Comparison of ENCODE assay signal across 8 mouse cellular contexts in the genomic region with DNA sequence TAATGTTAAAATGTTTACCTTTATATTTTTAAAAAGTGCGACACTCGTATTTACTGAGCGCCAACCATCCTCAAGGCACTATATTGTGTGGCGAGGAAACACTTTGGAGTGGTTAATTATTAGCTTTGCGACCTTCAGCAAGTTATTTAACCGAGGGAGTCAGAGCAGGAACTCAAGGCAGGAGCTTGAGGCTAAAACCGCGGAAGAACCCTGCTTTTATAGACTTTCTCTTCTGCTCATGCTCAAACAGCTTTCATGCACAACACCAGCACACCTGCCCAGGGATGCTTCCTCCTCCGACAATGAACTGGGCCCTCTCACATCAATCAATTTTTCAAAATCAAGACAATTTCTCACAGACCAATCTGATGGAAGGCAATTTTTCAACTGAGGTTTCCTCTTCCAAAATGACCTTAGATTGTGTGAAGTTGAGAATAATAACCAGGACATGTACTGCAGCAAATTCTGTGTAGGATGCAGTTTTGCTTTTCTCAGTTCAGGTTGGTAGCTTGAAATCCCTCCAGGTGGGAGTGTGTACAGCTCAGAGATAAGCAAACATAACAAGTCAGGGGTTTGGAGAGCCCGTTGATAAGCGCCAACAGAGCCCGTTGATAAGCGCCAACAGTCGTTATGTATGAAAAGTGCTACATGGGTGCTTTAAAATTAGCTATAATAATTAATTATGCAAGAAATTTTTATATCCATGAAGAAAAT. TPM values are rescaled to one million over a fixed set of nuclear protein-coding genes. Genes with fewer than 3 reads are reported as not detected.
DNase-seq lines count a peak whose midpoint lies in the region; ATAC-seq and TF ChIP-seq lines count a peak whose summit lies in the region.

No protein-coding gene starts in this region.

- H3K27ac ChIP-seq in gastrocnemius, adult 2 months, result peak overlapping the region; percentile 90
- H3K27ac ChIP-seq in intestine, postnatal 0 days (ENCODE audit: low read depth, low read length), result peak overlapping the region; percentile 76
- peak overlapping the region; percentile 58 for H3K27ac ChIP-seq in lung, embryonic 16.5 days (ENCODE audit: low read length)

- peaks cover 14% of the 10 kb centered on the region for H3K4me1 ChIP-seq in G1E (ENCODE audit: insufficient read depth, low read depth, low read length)
- 0 out of 2 replicates have a peak, but pooled peaks cover 2% of the 10 kb centered on the region for H3K4me1 ChIP-seq in intestine, postnatal 0 days (replicated peaks; ENCODE audit: control insufficient read depth, insufficient read depth, low read length)
- peaks cover 10% of the 10 kb centered on the region for H3K4me1 ChIP-seq in lung, embryonic 16.5 days (replicated peaks; ENCODE audit: control insufficient read depth, insufficient read depth, low read length)

- H3K27me3 ChIP-seq in G1E (ENCODE audit: insufficient read depth, low read length), result 0 out of 2 replicates have a peak, but pooled peaks cover 5% of the 10 kb centered on the region
- H3K27me3 ChIP-seq in intestine, postnatal 0 days (replicated peaks; ENCODE audit: control insufficient read depth, insufficient read depth, low read length), result no peaks in the 10 kb centered on the region
- no peaks in the 10 kb centered on the region for H3K27me3 ChIP-seq in lung, embryonic 16.5 days (ENCODE audit: control insufficient read depth, insufficient read depth, low read depth, low read length)

- H3K4me2 ChIP-seq in intestine, postnatal 0 days (replicated peaks; ENCODE audit: low read depth), result peak overlapping the region; percentile 69
- H3K4me2 ChIP-seq in lung, embryonic 16.5 days (ENCODE audit: low read depth, low read length), result peak overlapping the region; percentile 72

- no peak for TF ChIP-seq CTCF in gastrocnemius, adult 2 months (IDR thresholded peaks at IDR 0.05)
- TF ChIP-seq CTCF in G1E (IDR thresholded peaks at IDR 0.05; ENCODE audit: low read depth, low read length), result no peak
- no peak for TF ChIP-seq CTCF in intestine, postnatal 0 days (IDR thresholded peaks at IDR 0.05; ENCODE audit: low read depth)

- H3K36me3 ChIP-seq in G1E (replicated peaks), result peaks cover 4% of the 10 kb centered on the region
- H3K36me3 ChIP-seq in intestine, postnatal 0 days (ENCODE audit: control insufficient read depth, insufficient read depth), result no peaks in the 10 kb centered on the region
- H3K36me3 ChIP-seq in lung, embryonic 16.5 days (ENCODE audit: control insufficient read depth, insufficient read depth, low read length), result no peaks in the 10 kb centered on the region

- H3K9me3 ChIP-seq in G1E (replicated peaks), result no peaks in the 10 kb centered on the region
- H3K9me3 ChIP-seq in intestine, postnatal 0 days (ENCODE audit: control insufficient read depth), result no peaks in the 10 kb centered on the region
- no peaks in the 10 kb centered on the region for H3K9me3 ChIP-seq in lung, embryonic 16.5 days (ENCODE audit: control insufficient read depth, low read length)

- no peak for DNase-seq in gastrocnemius, adult 2 months
- no peak for DNase-seq in gastrocnemius, postnatal 14 days
- DNase-seq in G1E (ENCODE audit: low spot score), result no peak
- peak; percentile 44 for DNase-seq in telencephalon, adult 2 months (ENCODE audit: low read depth, low spot score)
- DNase-seq in testis, postnatal 14 days (ENCODE audit: low spot score), result no peak

- intact Hi-C loops in gastrocnemius, adult 2 months (cut with DNase I), result loop anchor here (2.0 kb wide), 1 partner anchor 25 kb away; no protein-coding TSS in a partner anchor
- intact Hi-C loops in gastrocnemius, postnatal 14 days (cut with DNase I; ENCODE audit: low total_unique reads), result no loop called here

- peak overlapping the region; percentile 63 for H3K9ac ChIP-seq in intestine, postnatal 0 days (ENCODE audit: low read depth, low read length)
- H3K9ac ChIP-seq in lung, embryonic 16.5 days (ENCODE audit: low read length), result peak overlapping the region; percentile 67

- 17% methylated on average over 14 of the region's 14 CpGs for WGBS in intestine, postnatal 0 days
- WGBS in lung, embryonic 16.5 days, result 21% methylated on average over 14 of the region's 14 CpGs

- H3K4me3 ChIP-seq in gastrocnemius, adult 2 months, result peak overlapping the region; percentile 96
- H3K4me3 ChIP-seq in G1E (ENCODE audit: low read depth, low read length), result peak overlapping the region; percentile 89
- peak overlapping the region; percentile 84 for H3K4me3 ChIP-seq in intestine, postnatal 0 days (ENCODE audit: low read depth, low read length)
- peak overlapping the region; percentile 69 for H3K4me3 ChIP-seq in lung, embryonic 16.5 days (ENCODE audit: low read length)

- no peak for ATAC-seq in G1E (ENCODE audit: extremely low read depth, insufficient number of reproducible peaks, low FRiP score, poor library complexity, severe bottlenecking)
- peak; percentile 32 for ATAC-seq in erythroblast, adult 5-6 weeks (replicated peaks; ENCODE audit: low FRiP score, poor library complexity, severe bottlenecking)
- peak; percentile 91 for ATAC-seq in intestine, postnatal 0 days
- peak; percentile 77 for ATAC-seq in lung, embryonic 16.5 days (ENCODE audit: low read depth)

RNA-seq across cellular contexts. Expression of gene Pigu, which starts 0.6 kb away (rescaled TPM):
- total RNA-seq in gastrocnemius, adult 2 months (2021), result 10 to 100 TPM; 23.8 to 24.7 TPM
- total RNA-seq in gastrocnemius, postnatal 14 days (2021), result 10 to 100 TPM; 22.2 to 24.0 TPM
- total RNA-seq in G1E (2014; fragmentation: Nextera tagmentation) (43.3 and 49.1 TPM in 2 replicates), G1E (2017) (28.5 TPM in 2 replicates)
- polyA plus RNA-seq in G1E (2012), result 12.3 and 13.0 TPM in 2 replicates
- total RNA-seq in erythroblast, adult 5-6 weeks (2015; ENCODE audit: low replicate concordance), result 9.4 and 17.6 TPM in 2 replicates
- total RNA-seq in erythroblast, adult 5-6 weeks (2017; ENCODE audit: low replicate concordance), result 5.6 TPM in 2 replicates
- 29.6 and 31.5 TPM in 2 replicates for polyA plus RNA-seq in intestine, postnatal 0 days (2015; fragmentation: Nextera tagmentation; extraction: Ambion mirVana)
- 50.0 and 54.9 TPM in 2 replicates for polyA plus RNA-seq in lung, embryonic 16.5 days (2015; fragmentation: Nextera tagmentation; extraction: Ambion mirVana)

RNA-seq across cellular contexts. Expression of gene Trp53inp2, which starts 23.0 kb away (rescaled TPM):
- 100 to 1,000 TPM; 334 to 391 TPM for total RNA-seq in gastrocnemius, adult 2 months (2021)
- 100 to 1,000 TPM; 286 to 325 TPM for total RNA-seq in gastrocnemius, postnatal 14 days (2021)
- 6.2 and 8.6 TPM in 2 replicates for total RNA-seq in G1E (2014; fragmentation: Nextera tagmentation)
- 3.3 and 4.4 TPM in 2 replicates for total RNA-seq in G1E (2017)
- 2.3 and 2.8 TPM in 2 replicates for polyA plus RNA-seq in G1E (2012)
- total RNA-seq in erythroblast, adult 5-6 weeks (2015; ENCODE audit: low replicate concordance), result 7.1 and 15.6 TPM in 2 replicates
- total RNA-seq in erythroblast, adult 5-6 weeks (2017; ENCODE audit: low replicate concordance), result 3.6 and 4.9 TPM in 2 replicates
- polyA plus RNA-seq in intestine, postnatal 0 days (2015; fragmentation: Nextera tagmentation; extraction: Ambion mirVana), result 32.9 and 33.7 TPM in 2 replicates
- polyA plus RNA-seq in lung, embryonic 16.5 days (2015; fragmentation: Nextera tagmentation; extraction: Ambion mirVana), result 20.3 and 22.8 TPM in 2 replicates

Comparison
In these comparisons a context has a peak if more than half of its experiments do, and no peak if none do; other contexts are left out.
1. RNA of gene Trp53inp2, which starts 23.0 kb away (total RNA-seq): 334 to 391 TPM in gastrocnemius, adult 2 months and 286 to 325 TPM in gastrocnemius, postnatal 14 days; 3.6 to 15.6 TPM in erythroblast, adult 5-6 weeks and 3.3 to 8.6 TPM in G1E; every median in the first group is over 10 times any median in the second.
2. Peak in every context shown above with its lines, with median percentiles within 50 percentile points of each other: H3K27ac ChIP-seq and H3K4me3 ChIP-seq.